Mouse (Mus musculus) kidney, adult 2 months (tissue): ENCODE measurements at regions not wholly inside any gene's neighbourhood (a gene's known extent, or its start where the extent isn't known, plus 50 kb on each side); places are given as distances from the start of the nearest gene placed in this dataset.

Source experiments
- CTCF ChIP-seq: fragments of 200-500 bp; conservative IDR thresholded peaks from 2 replicates; pipeline ENCODE4 v1.5.1; 2011; ENCODE audit warnings: low read depth, mild to moderate bottlenecking, control low read depth, low read length, moderate library complexity, mixed read lengths; ENCODE audit not compliant: insufficient read depth, insufficient read length
- POLR2A ChIP-seq: fragments of 200-500 bp; IDR thresholded peaks from one replicate; pipeline ENCODE4 v1.6.1; 2011; ENCODE audit warnings: low read depth, low read length, control low read depth

- no peak for TF ChIP-seq CTCF
- no peak for TF ChIP-seq POLR2A
These were observed 79.4 kb upstream of the Tfec start for GRCm38 (mm10) chr6:16977392-16978205.
